Mouse (Mus musculus): ENCODE measurements at regions not wholly inside any gene's neighbourhood (a gene's known extent, or its start where the extent isn't known, plus 50 kb on each side); places are given as distances from the start of the nearest gene placed in this dataset.
"Not testable (repeated sequence)": the region's sequence is repeated elsewhere in the genome, so short reads cannot be mapped to it uniquely, and the experiment has no call there.

DNA sequence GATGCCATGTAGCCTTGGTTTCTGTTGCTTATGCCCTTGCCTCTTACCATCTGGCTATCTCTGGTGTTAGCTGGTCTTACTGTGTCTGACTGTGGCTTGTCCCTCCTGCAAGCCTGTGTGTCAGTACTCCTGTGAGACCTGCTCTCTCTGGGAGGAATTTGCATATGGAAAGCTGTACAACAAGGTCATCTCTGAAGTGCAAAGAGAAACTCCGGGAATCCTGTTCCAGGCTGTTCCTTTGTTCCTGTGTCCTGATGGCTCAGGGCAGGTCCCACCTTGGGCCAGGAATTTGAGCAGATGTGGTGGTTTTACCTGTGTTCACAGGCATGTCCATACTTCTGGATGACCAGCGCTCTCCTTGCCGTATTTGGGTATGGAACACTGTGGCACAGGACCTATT lies 218.6 kb upstream of the Nsun6 start:
- DNase-seq: no peak

DNA sequence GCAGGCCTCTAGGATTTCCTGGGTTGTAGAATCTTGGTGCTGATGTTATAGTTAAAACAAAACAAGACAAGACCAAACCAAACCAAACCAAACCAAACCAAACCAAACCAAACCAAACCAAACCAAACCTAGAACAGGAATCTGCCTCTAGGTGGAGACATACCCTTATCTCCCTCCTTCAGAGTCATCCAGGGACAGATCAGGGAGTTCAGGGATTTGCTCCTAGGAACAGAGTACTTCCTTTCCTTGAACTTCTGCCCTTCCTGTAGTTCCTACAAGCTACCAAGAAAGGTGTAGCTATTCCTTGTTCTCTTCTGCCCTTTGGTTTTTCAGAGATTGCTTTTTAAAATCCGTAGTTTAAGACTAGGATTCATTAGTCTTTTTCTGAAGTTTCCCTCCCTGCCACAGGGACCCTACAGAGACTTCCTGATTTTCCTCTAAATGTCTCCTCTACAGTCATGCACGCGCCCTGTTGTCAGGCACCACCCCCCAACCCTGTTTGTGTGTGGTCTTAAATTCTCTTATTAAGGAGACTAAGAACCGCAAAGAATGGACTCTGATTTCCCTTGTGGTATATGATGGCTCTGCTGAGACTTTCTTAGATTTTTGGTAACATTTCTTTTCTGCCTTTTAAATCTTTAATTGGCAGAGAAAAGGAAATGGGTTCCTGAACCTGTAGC lies 205.8 kb upstream of the Nsun6 start:
- DNase-seq: peak; percentile 45

DNA sequence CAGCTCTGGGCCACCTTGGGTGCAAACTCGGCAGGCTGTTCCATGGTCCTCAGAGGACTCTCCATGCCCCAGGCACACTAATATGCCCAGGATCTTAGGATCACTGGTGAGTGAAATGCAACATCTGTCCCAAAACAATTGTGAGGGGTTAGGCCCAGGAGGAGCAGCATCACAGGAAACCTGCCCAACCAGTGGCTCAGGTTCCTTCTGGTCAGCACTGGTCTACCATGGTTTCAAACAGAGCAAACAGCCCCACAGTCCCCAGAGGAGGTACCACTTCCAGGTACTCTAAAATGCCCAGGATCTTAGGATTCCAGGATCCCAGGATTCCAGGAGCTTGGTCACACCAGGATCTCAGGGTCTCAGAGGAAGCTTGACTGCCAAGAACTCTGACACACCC lies 187.4 kb upstream of the Nsun6 start:
- not testable (repeated sequence) for DNase-seq

DNA sequence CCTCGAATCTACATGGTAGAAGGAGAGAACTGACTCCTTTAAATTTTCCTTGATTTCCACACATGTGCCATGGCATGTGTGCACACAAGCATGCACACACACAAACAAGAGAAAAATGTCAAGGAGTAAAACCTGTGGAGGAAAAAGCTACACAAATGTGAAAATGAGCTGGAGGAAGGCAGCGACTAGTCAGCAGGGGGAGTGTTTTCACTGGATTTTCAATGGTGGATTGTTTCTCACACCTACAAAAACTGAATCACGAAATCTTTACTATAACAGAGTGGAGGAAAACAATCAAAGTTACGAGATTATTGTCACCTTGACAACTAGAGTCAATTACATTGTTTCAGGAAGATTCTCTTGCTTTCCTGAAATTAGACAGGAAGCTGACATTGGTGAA lies 167.0 kb upstream of the Nsun6 start:
- DNase-seq: no peak

DNA sequence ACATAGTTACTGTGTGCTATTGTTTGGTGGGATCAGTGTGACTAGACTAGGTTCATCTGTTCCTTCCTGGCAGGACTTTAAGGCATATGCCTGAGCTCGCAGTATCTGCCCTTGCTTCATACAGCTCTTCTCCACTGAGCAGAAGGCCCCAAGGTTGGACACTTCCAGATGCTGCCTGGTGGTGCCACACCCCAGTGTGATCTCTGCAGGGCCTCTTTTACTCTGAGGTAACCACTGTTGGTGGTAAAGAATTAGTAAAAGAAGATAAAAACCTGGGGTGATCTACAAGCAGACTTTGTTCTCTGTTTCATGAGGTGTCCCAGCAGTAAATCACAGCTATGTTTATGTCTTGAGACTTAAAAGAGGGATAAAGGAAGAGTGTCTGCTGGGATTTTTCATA lies 133.2 kb upstream of the Nsun6 start:
- DNase-seq: no peak

DNA sequence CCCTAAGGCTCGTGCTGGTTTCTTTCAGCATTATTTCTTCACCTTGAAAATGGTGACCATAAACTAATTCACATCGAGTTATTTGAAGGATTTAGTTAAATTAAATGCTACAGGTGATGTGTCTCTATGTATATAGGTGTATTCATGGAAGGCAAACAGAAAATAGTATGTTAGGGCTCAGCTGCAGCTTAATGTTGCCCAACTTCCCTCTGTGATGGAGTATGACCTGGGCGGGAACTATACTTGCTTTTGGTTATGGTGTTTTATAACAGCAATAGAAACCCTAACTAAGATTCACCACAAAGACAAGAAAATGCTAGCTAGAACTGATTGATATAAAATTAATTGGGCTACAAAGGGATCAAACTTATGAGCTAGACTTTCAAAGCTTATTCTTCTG lies 126.1 kb upstream of the Nsun6 start:
- no peak for DNase-seq

DNA sequence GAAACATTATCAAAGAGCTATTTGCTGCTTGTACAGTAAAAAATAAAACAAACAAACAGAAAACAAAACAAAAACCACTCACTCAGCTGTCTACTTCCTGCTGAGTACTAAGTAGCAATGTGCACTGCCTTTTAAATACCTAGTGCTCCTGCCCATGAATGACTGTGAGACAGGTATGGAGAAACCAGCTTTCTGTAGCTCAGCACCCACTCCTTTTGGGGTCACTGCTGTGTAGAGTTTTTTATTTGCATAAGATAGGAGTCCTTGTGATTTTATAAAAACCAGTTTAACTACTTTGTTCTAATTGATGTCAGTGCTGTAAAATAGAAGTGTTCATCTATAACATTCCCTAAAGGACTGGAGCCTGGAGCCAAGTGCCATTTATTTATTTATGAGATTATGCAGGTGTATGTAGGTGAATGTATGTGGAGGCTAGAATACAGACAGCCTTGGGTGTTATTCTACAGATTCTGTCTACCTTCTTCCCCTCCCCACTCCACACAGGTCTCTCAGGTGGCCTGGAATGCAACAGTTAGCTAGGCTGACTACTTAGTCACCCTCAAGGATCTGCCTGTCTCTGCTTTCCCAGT lies 111.7 kb upstream of the Nsun6 start:
- DNase-seq: no peak

DNA sequence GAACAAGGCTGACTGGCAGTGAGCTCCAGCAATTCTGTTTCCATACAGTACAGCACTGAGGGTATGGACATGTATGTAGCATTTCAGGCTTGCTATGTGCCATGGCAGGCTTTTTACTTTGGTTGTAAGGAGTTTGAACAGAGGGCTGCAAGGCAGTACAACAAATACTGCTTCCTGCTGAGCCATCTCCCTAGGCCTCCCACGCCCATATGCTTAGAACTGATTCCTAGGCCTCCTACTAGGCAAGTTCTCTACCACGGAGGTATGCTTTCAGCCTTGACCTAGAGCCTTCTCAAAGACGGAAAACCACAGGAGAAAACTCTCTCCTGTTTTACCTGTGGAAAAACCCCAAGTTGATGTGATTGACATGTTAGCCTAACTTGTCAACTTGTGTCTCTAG lies 111.0 kb upstream of the Nsun6 start:
- DNase-seq: no peak

DNA sequence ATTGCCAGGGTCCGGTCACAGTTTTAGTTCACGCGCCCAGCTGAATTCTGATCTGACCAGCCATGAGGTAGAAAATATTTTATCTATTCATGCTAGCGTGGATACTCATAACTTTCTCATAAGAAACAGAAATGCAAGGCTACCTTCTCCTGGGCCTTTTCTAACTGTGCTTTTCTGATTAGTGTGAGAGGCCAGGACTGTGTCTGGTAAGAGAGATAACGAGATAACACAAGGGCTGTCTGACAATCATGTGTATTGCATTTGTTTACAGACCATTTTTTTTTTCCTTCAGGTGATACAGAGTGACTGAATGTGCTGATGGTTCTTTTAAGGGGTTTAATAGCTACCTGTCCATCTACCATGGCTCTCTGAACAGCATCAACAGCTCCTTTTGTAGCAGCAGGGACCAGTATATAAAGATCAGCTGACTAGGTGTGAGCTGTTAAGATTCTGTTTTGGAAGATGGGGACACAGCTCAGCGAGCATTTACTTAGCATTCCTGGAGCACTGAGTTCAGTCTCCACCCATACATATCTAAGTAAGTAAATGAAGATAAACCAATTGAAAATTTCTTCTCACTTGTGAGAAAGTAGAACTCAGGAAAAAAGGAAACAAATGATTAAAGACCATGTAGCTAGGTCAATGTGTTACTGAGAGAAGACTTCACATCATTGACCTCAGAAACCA lies 109.0 kb upstream of the Nsun6 start:
- DNase-seq: no peak

DNA sequence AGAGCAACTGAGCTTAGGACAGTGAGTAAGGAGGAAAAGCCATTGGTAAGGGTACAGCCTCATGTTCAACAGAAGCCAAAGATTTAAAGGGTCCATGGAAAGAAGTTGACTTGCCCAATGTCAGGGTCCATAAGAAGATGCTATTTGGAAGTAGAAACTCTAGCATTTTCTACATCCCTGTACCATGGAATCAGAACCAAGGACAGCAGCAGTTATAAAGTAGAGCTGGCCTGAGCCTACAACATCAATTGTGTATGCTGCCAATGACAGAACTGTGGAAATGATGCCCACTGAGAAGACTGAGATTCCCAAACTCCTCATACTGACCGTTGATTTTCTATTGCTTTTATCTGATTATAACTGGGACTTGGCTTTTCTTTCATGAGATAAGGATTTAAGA lies 107.0 kb upstream of the Nsun6 start:
- no peak for DNase-seq

DNA sequence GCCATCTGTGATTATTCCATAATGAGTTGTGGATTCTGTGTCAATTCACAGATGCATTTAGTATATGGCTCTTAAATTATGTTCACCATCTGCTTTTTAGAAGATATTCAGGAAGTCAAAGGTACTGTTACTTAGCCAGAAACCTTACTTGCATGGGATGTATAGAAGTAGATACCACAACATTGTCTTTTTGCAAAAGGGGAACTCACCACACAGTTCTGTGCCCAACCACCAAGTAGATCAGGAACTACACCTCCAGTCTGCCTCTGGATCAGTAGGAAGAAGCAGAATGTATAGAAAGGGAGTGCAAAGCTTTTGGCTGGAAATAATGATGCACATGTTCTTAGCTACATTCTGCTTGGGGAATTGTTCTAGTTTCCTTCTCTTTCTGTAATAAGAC lies 102.8 kb upstream of the Nsun6 start:
- no peak for DNase-seq

DNA sequence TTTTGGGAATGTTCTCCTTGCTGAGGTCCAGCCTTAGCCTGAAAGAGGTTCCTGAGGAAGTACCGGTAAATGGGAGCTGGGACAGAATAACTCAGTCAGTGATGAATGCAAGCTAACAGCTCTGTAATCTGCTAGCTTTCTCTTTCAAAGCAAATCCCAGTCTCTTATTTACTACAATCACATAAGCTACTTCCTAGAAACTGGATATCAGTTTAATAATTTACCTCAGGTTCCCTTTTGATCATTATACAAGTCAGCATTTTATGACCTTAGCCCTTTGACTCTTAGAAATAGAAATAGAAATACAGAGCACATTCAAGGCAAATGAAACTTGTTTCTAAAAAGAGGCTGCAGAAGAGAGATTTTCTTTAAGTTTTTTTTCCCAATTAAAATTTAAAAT lies 96.0 kb upstream of the Nsun6 start:
- DNase-seq: no peak

DNA sequence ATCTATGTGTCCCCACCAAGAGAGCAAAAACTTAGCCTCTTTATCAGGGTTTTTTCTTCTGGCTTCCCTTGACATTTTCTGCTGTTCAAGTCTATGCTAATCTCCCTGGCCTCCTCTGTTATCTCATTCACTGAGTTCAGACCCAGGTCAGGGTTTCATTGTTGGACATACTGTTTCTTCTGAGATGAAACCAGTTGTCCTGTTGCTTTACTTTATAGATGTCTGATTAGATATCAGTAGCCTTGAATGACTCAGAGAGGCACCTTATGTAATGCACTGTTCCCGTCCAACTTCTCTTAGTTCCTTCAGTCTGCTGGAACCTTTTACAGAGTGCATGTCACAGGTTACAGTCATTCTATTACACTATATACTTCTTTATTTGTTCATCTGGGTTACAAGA lies 93.5 kb upstream of the Nsun6 start:
- no peak for DNase-seq

DNA sequence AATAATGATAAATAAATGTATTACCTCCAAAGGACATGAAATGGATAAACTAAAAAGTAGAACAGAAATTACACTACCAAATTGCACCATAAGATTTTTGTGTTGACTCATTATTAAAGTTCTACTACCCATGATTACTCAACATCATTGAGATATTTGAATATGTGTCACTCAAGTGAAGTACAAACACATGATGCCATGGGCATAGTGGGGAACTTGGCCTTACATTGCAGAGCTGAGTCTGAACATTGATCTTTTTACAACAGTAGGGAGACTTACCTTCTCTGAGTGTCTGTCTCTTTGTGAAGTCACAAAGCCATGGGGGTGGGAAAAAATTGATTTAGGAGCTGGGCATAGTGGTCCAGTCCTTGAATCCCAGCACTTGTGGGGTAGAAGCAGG lies 92.1 kb upstream of the Nsun6 start:
- DNase-seq: no peak

DNA sequence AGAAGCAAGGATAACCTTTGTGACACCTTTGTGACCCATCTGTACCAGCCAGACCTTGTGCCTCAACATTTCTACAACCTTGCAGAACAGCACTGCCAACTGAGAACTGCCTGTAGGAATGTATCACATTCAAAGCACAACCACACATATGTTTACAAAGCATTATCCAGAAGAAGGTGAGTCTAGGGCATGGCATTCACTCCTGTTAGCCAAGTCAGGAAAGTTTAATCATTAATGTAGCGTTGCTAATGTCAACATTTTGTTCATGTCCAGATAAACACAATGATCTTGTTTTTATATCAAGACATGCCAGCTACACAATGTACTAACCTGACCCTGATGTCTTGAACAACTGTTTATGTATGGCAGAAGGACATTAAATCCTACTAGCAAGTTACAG lies 91.5 kb upstream of the Nsun6 start:
- DNase-seq: no peak

DNA sequence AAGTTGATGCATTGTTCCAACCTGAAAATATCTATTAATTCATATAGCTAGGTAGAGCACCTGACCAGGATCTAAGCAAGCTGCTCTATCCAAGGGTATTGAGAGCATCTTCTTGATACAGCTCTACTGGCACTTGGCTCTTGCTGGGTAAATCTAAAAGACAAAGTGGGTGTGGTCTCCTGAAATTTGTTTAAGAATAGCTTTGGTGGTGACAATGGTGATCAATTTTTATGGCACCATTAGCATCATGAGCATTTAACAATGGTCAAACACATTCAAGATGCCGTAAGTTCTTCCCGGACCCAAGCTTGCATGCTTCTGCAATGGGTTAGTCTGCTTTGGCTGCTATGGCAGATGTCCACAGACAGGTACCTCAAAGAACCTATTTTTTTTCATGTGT lies 89.9 kb upstream of the Nsun6 start:
- no peak for DNase-seq

DNA sequence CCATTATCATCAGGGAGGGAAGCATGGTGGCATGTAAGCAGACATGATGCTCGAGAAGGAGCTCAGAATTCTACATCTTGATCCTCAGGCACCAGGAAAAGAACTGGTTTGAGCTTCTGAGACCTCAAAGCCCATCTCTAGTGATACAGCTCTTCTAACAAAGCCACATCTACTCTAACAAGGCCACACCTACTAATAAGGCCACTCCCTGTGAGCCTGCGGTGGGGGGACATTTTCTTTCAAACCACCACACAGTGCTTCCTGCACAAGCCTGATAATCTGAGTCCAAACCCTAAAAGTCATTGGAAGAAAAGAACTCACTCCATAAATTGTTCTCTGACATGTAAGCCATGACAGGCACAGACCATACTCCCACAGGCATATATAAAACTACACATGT lies 85.0 kb upstream of the Nsun6 start:
- no peak for DNase-seq
